Mouse (Mus musculus) forebrain, embryonic 13.5 days (tissue): ENCODE results near the gene Arpc2. TPM values are rescaled to one million over a fixed set of nuclear protein-coding genes. Genes with fewer than 3 reads are reported as not detected.
A peak's percentile ranks its signal among the peaks of the same experiment; 100 is the strongest.
"Not testable (repeated sequence)": the region's sequence is repeated elsewhere in the genome, so short reads cannot be mapped to it uniquely, and the experiment has no call there.

Source experiments
- ATAC-seq: fragments of 200-750 bp; cut with Nextera tagmentation; 2 replicates; pipeline ENCODE4 v1.8.0; 2017
- H3K27ac ChIP-seq: fragments of 300-500 bp; sonication (generic); 2 replicates; pipeline ENCODE4 v1.5.1; 2015; ENCODE audit warnings: inconsistent platforms, mild to moderate bottlenecking, moderate library complexity
- H3K27me3 ChIP-seq: fragments of 300-500 bp; sonication (generic); 2 replicates; pipeline ENCODE4 v1.6.1; 2015; ENCODE audit warnings: mild to moderate bottlenecking, inconsistent platforms
- H3K36me3 ChIP-seq: fragments of 300-500 bp; sonication (generic); 2 replicates; pipeline ENCODE4 v1.6.1; 2015; ENCODE audit warnings: mild to moderate bottlenecking, inconsistent platforms; ENCODE audit not compliant: poor library complexity, severe bottlenecking
- H3K4me1 ChIP-seq: fragments of 300-500 bp; sonication (generic); 2 replicates; pipeline ENCODE4 v1.6.1; 2015; ENCODE audit warnings: inconsistent platforms
- H3K4me2 ChIP-seq: fragments of 300-500 bp; sonication (generic); 2 replicates; pipeline ENCODE4 v1.6.1; 2015; ENCODE audit warnings: inconsistent platforms, mild to moderate bottlenecking, moderate library complexity
- H3K4me3 ChIP-seq: fragments of 300-500 bp; sonication (generic); 2 replicates; pipeline ENCODE4 v1.5.1; 2015; ENCODE audit warnings: mild to moderate bottlenecking, inconsistent platforms
- H3K9ac ChIP-seq: fragments of 300-500 bp; sonication (generic); 2 replicates; pipeline ENCODE4 v1.6.1; 2015; ENCODE audit warnings: mild to moderate bottlenecking, inconsistent platforms
- H3K9me3 ChIP-seq: fragments of 300-500 bp; sonication (generic); replicated peaks from 2 replicates; pipeline ENCODE4 v1.6.1; 2016; ENCODE audit warnings: inconsistent platforms
- WGBS: fragments of 180-500 bp; shearing (Covaris S2); methylation state at CpG from one replicate; pipeline ENCODE4 v1.1.7; 2015; 5-methylcytosine and 5-hydroxymethylcytosine counted together
- polyA plus RNA-seq: library from polyadenylated mRNA; unstranded; fragments of >200 nt; fragmentation: Nextera tagmentation; extraction: Ambion mirVana; gene quantifications from 2 replicates; pipeline ENCODE4 v1.2.1, GENCODE M21; 2015

The Arpc2 gene
- polyA plus RNA-seq, 1 experiment from 2014 or later, result 367 TPM

- 56% methylated on average over 16 of the region's 17 CpGs for WGBS
- not testable (repeated sequence) for H3K27ac ChIP-seq, ATAC-seq, H3K4me3 ChIP-seq, H3K4me2 ChIP-seq, H3K27me3 ChIP-seq, H3K9me3 ChIP-seq, H3K9ac ChIP-seq
- peaks cover 29% of the 10 kb centered on the region for H3K4me1 ChIP-seq
- peaks cover 40% of the 10 kb centered on the region for H3K36me3 ChIP-seq
These were observed 51.2 kb downstream of the Arpc2 start for GRCm38 (mm10) chr1:74286869-74287607.

- H3K27me3 ChIP-seq, result no peaks in the 10 kb centered on the region
- H3K9me3 ChIP-seq, result no peaks in the 10 kb centered on the region
- peaks cover 36% of the 10 kb centered on the region for H3K36me3 ChIP-seq
- H3K4me1 ChIP-seq, result peaks cover 22% of the 10 kb centered on the region
- WGBS, result 79% methylated on average over 4 of the region's 4 CpGs
- H3K4me2 ChIP-seq, result no peak overlapping the region
- ATAC-seq, result no peak
- H3K9ac ChIP-seq, result no peak overlapping the region
- no peak overlapping the region for H3K4me3 ChIP-seq
- no peak overlapping the region for H3K27ac ChIP-seq
These were observed 52.4 kb downstream of the Arpc2 start for GRCm38 (mm10) chr1:74288327-74288726.

GRCm38 (mm10) chr1:74289248-74289647 lies 53.4 kb downstream of the Arpc2 start:
- ATAC-seq, result no peak
- Histone ChIP-seq H3K36me3 (peaks cover 36% of the 10 kb centered on the region), H3K27ac (no peak overlapping the region), H3K27me3 (no peaks in the 10 kb centered on the region), H3K4me1 (peaks cover 15% of the 10 kb centered on the region), H3K9ac (no peak overlapping the region), H3K4me3 (no peak overlapping the region), H3K9me3 (no peaks in the 10 kb centered on the region), H3K4me2 (no peak overlapping the region)
- 90% methylated on average over 9 of the region's 9 CpGs for WGBS

GRCm38 (mm10) chr1:74289740-74290139 lies 53.9 kb downstream of the Arpc2 start:
- no peak overlapping the region for H3K9ac ChIP-seq
- no peak overlapping the region for H3K27ac ChIP-seq
- H3K27me3 ChIP-seq, result no peaks in the 10 kb centered on the region
- H3K4me2 ChIP-seq, result no peak overlapping the region
- peaks cover 15% of the 10 kb centered on the region for H3K4me1 ChIP-seq
- 89% methylated on average over 2 of the region's 2 CpGs for WGBS
- no peak overlapping the region for H3K4me3 ChIP-seq
- H3K36me3 ChIP-seq, result peaks cover 36% of the 10 kb centered on the region
- H3K9me3 ChIP-seq, result no peaks in the 10 kb centered on the region
- ATAC-seq, result no peak

- no peak for ATAC-seq
- WGBS, result 89% methylated on average over 5 of the region's 5 CpGs
- no peaks in the 10 kb centered on the region for H3K9me3 ChIP-seq
- peaks cover 36% of the 10 kb centered on the region for H3K36me3 ChIP-seq
- H3K4me1 ChIP-seq, result peaks cover 18% of the 10 kb centered on the region
- H3K27ac ChIP-seq, result no peak overlapping the region
- H3K27me3 ChIP-seq, result no peaks in the 10 kb centered on the region
- H3K4me2 ChIP-seq, result no peak overlapping the region
- H3K9ac ChIP-seq, result no peak overlapping the region
- no peak overlapping the region for H3K4me3 ChIP-seq
These were observed 54.3 kb downstream of the Arpc2 start for GRCm38 (mm10) chr1:74290141-74290540.

GRCm38 (mm10) chr1:74292331-74293020 lies 56.6 kb downstream of the Arpc2 start:
- H3K9ac ChIP-seq, result no peak overlapping the region
- no peaks in the 10 kb centered on the region for H3K9me3 ChIP-seq
- H3K4me2 ChIP-seq, result no peak overlapping the region
- peaks cover 42% of the 10 kb centered on the region for H3K36me3 ChIP-seq
- H3K27ac ChIP-seq, result no peak overlapping the region
- H3K4me3 ChIP-seq, result no peak overlapping the region
- ATAC-seq, result no peak
- H3K4me1 ChIP-seq, result peaks cover 27% of the 10 kb centered on the region
- no peaks in the 10 kb centered on the region for H3K27me3 ChIP-seq
- WGBS, result 89% methylated on average over 11 of the region's 11 CpGs

GRCm38 (mm10) chr1:74293306-74293960 lies 57.5 kb downstream of the Arpc2 start:
- 85% methylated on average over 8 of the region's 8 CpGs for WGBS

GRCm38 (mm10) chr1:74294090-74294643 lies 58.3 kb downstream of the Arpc2 start:
- Histone ChIP-seq H3K9me3 (no peaks in the 10 kb centered on the region), H3K36me3 (peaks cover 32% of the 10 kb centered on the region), H3K4me3 (no peak overlapping the region), H3K4me2 (no peak overlapping the region), H3K4me1 (peaks cover 27% of the 10 kb centered on the region), H3K27ac (no peak overlapping the region), H3K27me3 (no peaks in the 10 kb centered on the region), H3K9ac (no peak overlapping the region)
- 99% methylated on average over 3 of the region's 3 CpGs for WGBS
- no peak for ATAC-seq

More at GRCm38 (mm10) chr1:74293306-74293960, 57.5 kb downstream of the Arpc2 start:
- Histone ChIP-seq H3K9ac (no peak overlapping the region; the same call in 1 of the 2 replicates), H3K4me3 (no peak overlapping the region), H3K4me1 (peaks cover 27% of the 10 kb centered on the region), H3K9me3 (no peaks in the 10 kb centered on the region), H3K27ac (no peak overlapping the region), H3K4me2 (no peak overlapping the region), H3K36me3 (peaks cover 39% of the 10 kb centered on the region), H3K27me3 (no peaks in the 10 kb centered on the region)
- no peak for ATAC-seq

GRCm38 (mm10) chr1:74294733-74295455 lies 59.0 kb downstream of the Arpc2 start:
- 95% methylated on average over 6 of the region's 6 CpGs for WGBS
- ATAC-seq, result no peak
- Histone ChIP-seq H3K4me1 (peaks cover 23% of the 10 kb centered on the region), H3K27me3 (no peaks in the 10 kb centered on the region), H3K9ac (no peak overlapping the region), H3K4me2 (no peak overlapping the region), H3K9me3 (no peaks in the 10 kb centered on the region), H3K4me3 (no peak overlapping the region), H3K36me3 (peaks cover 26% of the 10 kb centered on the region), H3K27ac (peak overlapping the region; percentile 66)

- Histone ChIP-seq H3K9me3 (no peaks in the 10 kb centered on the region), H3K27ac (peak overlapping the region; percentile 66), H3K4me2 (peak overlapping the region; percentile 19), H3K27me3 (no peaks in the 10 kb centered on the region), H3K9ac (peak overlapping the region; percentile 50), H3K4me1 (peaks cover 19% of the 10 kb centered on the region), H3K36me3 (peaks cover 18% of the 10 kb centered on the region), H3K4me3 (no peak overlapping the region)
- peak; percentile 89 for ATAC-seq
- 21% methylated on average over 9 of the region's 9 CpGs for WGBS
These were observed 59.7 kb downstream of the Arpc2 start for GRCm38 (mm10) chr1:74295456-74296171.

GRCm38 (mm10) chr1:74296477-74296876 lies 60.6 kb downstream of the Arpc2 start:
- H3K27me3 ChIP-seq, result no peaks in the 10 kb centered on the region
- H3K27ac ChIP-seq, result peak overlapping the region; percentile 66
- no peak for ATAC-seq
- peak overlapping the region; percentile 50 for H3K9ac ChIP-seq
- H3K36me3 ChIP-seq, result peaks cover 15% of the 10 kb centered on the region; the same call in 1 of the 2 replicates
- H3K9me3 ChIP-seq, result no peaks in the 10 kb centered on the region
- H3K4me2 ChIP-seq, result no peak overlapping the region
- no peak overlapping the region for H3K4me3 ChIP-seq
- 82% methylated on average over 6 of the region's 6 CpGs for WGBS
- peaks cover 19% of the 10 kb centered on the region for H3K4me1 ChIP-seq
